Mouse (Mus musculus): ENCODE data around the gene Lin28a. TPM values are rescaled to one million over a fixed set of nuclear protein-coding genes. Genes with fewer than 3 reads are reported as not detected.
A peak's percentile ranks its signal among the peaks of the same experiment; 100 is the strongest.

Gene Lin28a
- polyA plus RNA-seq, 1 experiment from 2014 or later, result 0.84 TPM

- Histone ChIP-seq H3K27me3 (replicated peaks) (no peaks in the 10 kb centered on the region), H3K36me3 (peaks cover 16% of the 10 kb centered on the region), H3K27ac (no peak overlapping the region), H3K4me3 (no peak overlapping the region), H3K4me2 (replicated peaks) (peak overlapping the region; percentile 96), H3K9ac (peak overlapping the region; percentile 86), H3K9me3 (no peaks in the 10 kb centered on the region), H3K4me1 (peaks cover 38% of the 10 kb centered on the region)
- ATAC-seq (ENCODE audit: low FRiP score, low read depth), result no peak
- WGBS, result 37% methylated on average over 8 of the region's 8 CpGs
Measured at GRCm38 (mm10) chr4:133969114-133969770, 49.4 kb downstream of the Lin28a start.

- Histone ChIP-seq H3K4me3 (peak within 1 kb of the TSS; percentile 62), H3K4me2 (replicated peaks) (peak within 1 kb of the TSS; percentile 96), H3K27me3 (replicated peaks) (no peaks in the 10 kb centered on the region), H3K4me1 (peaks cover 38% of the 10 kb centered on the region), H3K9ac (peak within 1 kb of the TSS; percentile 94), H3K9me3 (no peaks in the 10 kb centered on the region), H3K36me3 (peaks cover 25% of the 10 kb centered on the region), H3K27ac (peak within 1 kb of the TSS; percentile 92)
- peak; percentile 49; the same call in 1 of the 2 replicates for ATAC-seq (ENCODE audit: low FRiP score, low read depth)
- WGBS, result under 1% methylated on average over 42 of the region's 42 CpGs
Measured at GRCm38 (mm10) chr4:133968150-133968921, 50.3 kb downstream of the Lin28a start, which contains the start of gene Hmgn2. Hmgn2 (minus strand) TSS chr4:133968650.

- Histone ChIP-seq H3K4me3 (peak overlapping the region; percentile 62), H3K4me1 (peaks cover 38% of the 10 kb centered on the region), H3K9me3 (no peaks in the 10 kb centered on the region), H3K4me2 (replicated peaks) (peak overlapping the region; percentile 96), H3K9ac (peak overlapping the region; percentile 94), H3K27me3 (replicated peaks) (no peaks in the 10 kb centered on the region), H3K36me3 (peaks cover 30% of the 10 kb centered on the region), H3K27ac (peak overlapping the region; percentile 92)
- 0% methylated on average over 29 of the region's 29 CpGs for WGBS
- ATAC-seq (ENCODE audit: low FRiP score, low read depth), result peak; percentile 88
Measured at GRCm38 (mm10) chr4:133967866-133968149, 50.8 kb downstream of the Lin28a start.

- ATAC-seq (ENCODE audit: low FRiP score, low read depth), result peak; percentile 70
- Histone ChIP-seq H3K4me2 (replicated peaks) (peak overlapping the region; percentile 96), H3K27ac (peak overlapping the region; percentile 92), H3K27me3 (replicated peaks) (no peaks in the 10 kb centered on the region), H3K9ac (peak overlapping the region; percentile 94), H3K4me1 (peaks cover 38% of the 10 kb centered on the region), H3K9me3 (no peaks in the 10 kb centered on the region), H3K4me3 (peak overlapping the region; percentile 62), H3K36me3 (peaks cover 34% of the 10 kb centered on the region)
- under 1% methylated on average over 86 of the region's 101 CpGs for WGBS
Measured at GRCm38 (mm10) chr4:133967138-133967865, 51.3 kb downstream of the Lin28a start.

GRCm38 (mm10) chr4:133966271-133966940 lies 52.2 kb downstream of the Lin28a start:
- H3K9me3 ChIP-seq, result no peaks in the 10 kb centered on the region
- no peak overlapping the region for H3K27ac ChIP-seq
- H3K4me2 ChIP-seq (replicated peaks), result peak overlapping the region; percentile 96
- H3K9ac ChIP-seq, result peak overlapping the region; percentile 94
- H3K36me3 ChIP-seq, result peaks cover 34% of the 10 kb centered on the region
- peak overlapping the region; percentile 62 for H3K4me3 ChIP-seq
- H3K4me1 ChIP-seq, result peaks cover 38% of the 10 kb centered on the region
- no peaks in the 10 kb centered on the region for H3K27me3 ChIP-seq (replicated peaks)
- no peak for ATAC-seq (ENCODE audit: low FRiP score, low read depth)
- 55% methylated on average over 12 of the region's 12 CpGs for WGBS

GRCm38 (mm10) chr4:133962566-133962965 lies 56.1 kb downstream of the Lin28a start:
- Histone ChIP-seq H3K36me3 (peaks cover 34% of the 10 kb centered on the region), H3K4me1 (peaks cover 13% of the 10 kb centered on the region), H3K9me3 (no peaks in the 10 kb centered on the region), H3K9ac (no peak overlapping the region), H3K4me2 (replicated peaks) (no peak overlapping the region), H3K27ac (no peak overlapping the region), H3K4me3 (no peak overlapping the region), H3K27me3 (replicated peaks) (no peaks in the 10 kb centered on the region)
- no peak for ATAC-seq (ENCODE audit: low FRiP score, low read depth)
- WGBS, result 85% methylated on average over 7 of the region's 7 CpGs

- Histone ChIP-seq H3K36me3 (peaks cover 14% of the 10 kb centered on the region), H3K9me3 (no peaks in the 10 kb centered on the region), H3K27me3 (replicated peaks) (no peaks in the 10 kb centered on the region), H3K9ac (no peak overlapping the region), H3K4me1 (no peaks in the 10 kb centered on the region), H3K4me2 (replicated peaks) (no peak overlapping the region), H3K4me3 (no peak overlapping the region), H3K27ac (no peak overlapping the region)
- WGBS, result 83% methylated on average over 1 of the region's 1 CpGs
- ATAC-seq (ENCODE audit: low FRiP score, low read depth), result no peak
Measured at GRCm38 (mm10) chr4:133958884-133959283, 59.8 kb downstream of the Lin28a start.

- Histone ChIP-seq H3K27me3 (replicated peaks) (no peaks in the 10 kb centered on the region), H3K4me3 (no peak overlapping the region), H3K9me3 (no peaks in the 10 kb centered on the region), H3K9ac (no peak overlapping the region), H3K4me2 (replicated peaks) (no peak overlapping the region), H3K36me3 (no peaks in the 10 kb centered on the region), H3K27ac (no peak overlapping the region), H3K4me1 (no peaks in the 10 kb centered on the region)
- WGBS, result 84% methylated on average over 4 of the region's 4 CpGs
- ATAC-seq (ENCODE audit: low FRiP score, low read depth), result no peak
Measured at GRCm38 (mm10) chr4:133956358-133956757, 62.3 kb downstream of the Lin28a start.

Other genes with a start within 250 kb of the Lin28a start
- 28.7 and 29.2 TPM in 2 replicates for gene Rps6ka1, start 131.0 kb downstream of the Lin28a start, polyA plus RNA-seq (2016; fragmentation: Nextera tagmentation; extraction: Ambion mirVana)
- gene Hmgn2, start 50.2 kb downstream of the Lin28a start, polyA plus RNA-seq (2016; fragmentation: Nextera tagmentation; extraction: Ambion mirVana), result 2,314 and 2,342 TPM in 2 replicates
- 41.1 and 42.7 TPM in 2 replicates for gene Dhdds, start 17.9 kb downstream of the Lin28a start, polyA plus RNA-seq (2016; fragmentation: Nextera tagmentation; extraction: Ambion mirVana)
- not detected in 2 replicates for gene Zfp683, start 35.0 kb upstream of the Lin28a start, polyA plus RNA-seq (2016; fragmentation: Nextera tagmentation; extraction: Ambion mirVana)
- 0.65 and 1.5 TPM in 2 replicates for gene Crybg2, start 42.0 kb upstream of the Lin28a start, polyA plus RNA-seq (2016; fragmentation: Nextera tagmentation; extraction: Ambion mirVana)
- 5.7 and 7.2 TPM in 2 replicates for gene Cd52, start 76.2 kb upstream of the Lin28a start, polyA plus RNA-seq (2016; fragmentation: Nextera tagmentation; extraction: Ambion mirVana)
- gene Ubxn11, start 83.7 kb upstream of the Lin28a start, polyA plus RNA-seq (2016; fragmentation: Nextera tagmentation; extraction: Ambion mirVana), result 7.3 and 8.0 TPM in 2 replicates
- gene Sh3bgrl3, start 109.9 kb upstream of the Lin28a start, polyA plus RNA-seq (2016; fragmentation: Nextera tagmentation; extraction: Ambion mirVana), result 312 and 336 TPM in 2 replicates
- 26.3 and 30.3 TPM in 2 replicates for gene Cep85, start 168.3 kb upstream of the Lin28a start, polyA plus RNA-seq (2016; fragmentation: Nextera tagmentation; extraction: Ambion mirVana)
- not detected in 2 replicates for gene Gm7534, start 184.2 kb upstream of the Lin28a start, polyA plus RNA-seq (2016; fragmentation: Nextera tagmentation; extraction: Ambion mirVana)
- gene Catsper4, start 208.5 kb upstream of the Lin28a start, polyA plus RNA-seq (2016; fragmentation: Nextera tagmentation; extraction: Ambion mirVana), result not detected in 2 replicates
- gene Cnksr1, start 219.6 kb upstream of the Lin28a start, polyA plus RNA-seq (2016; fragmentation: Nextera tagmentation; extraction: Ambion mirVana), result 0.13 and 0.19 TPM in 2 replicates
- gene E130218I03Rik, start 224.8 kb upstream of the Lin28a start, polyA plus RNA-seq (2016; fragmentation: Nextera tagmentation; extraction: Ambion mirVana), result 0.45 and 0.84 TPM in 2 replicates
- 18.6 and 18.9 TPM in 2 replicates for gene Zfp593, start 226.8 kb upstream of the Lin28a start, polyA plus RNA-seq (2016; fragmentation: Nextera tagmentation; extraction: Ambion mirVana)
- 0.33 TPM in 1 of 2 replicates, not detected in the other for gene Gm30191, start 228.1 kb upstream of the Lin28a start, polyA plus RNA-seq (2016; fragmentation: Nextera tagmentation; extraction: Ambion mirVana)
- gene Grrp1, start 235.3 kb upstream of the Lin28a start, polyA plus RNA-seq (2016; fragmentation: Nextera tagmentation; extraction: Ambion mirVana), result 9.7 and 10.2 TPM in 2 replicates